Mouse (Mus musculus): ENCODE measurements around the gene Pvr.

- TF ChIP-seq CTCF (IDR thresholded peaks at IDR 0.05; ENCODE audit: borderline replicate concordance, control insufficient read depth, extremely low read depth, insufficient read depth, low read length, poor library complexity) (no peak), POLR2A (IDR thresholded peaks at IDR 0.05; ENCODE audit: control insufficient read depth, extremely low read depth, insufficient read depth, low read length, poor library complexity) (no peak)
Observed at GRCm38 (mm10) chr7:19864241-19864640, 56.7 kb downstream of the Pvr start.
